Mouse (Mus musculus): ENCODE results near the gene Notum.
"Not testable (repeated sequence)": the region's sequence is repeated elsewhere in the genome, so short reads cannot be mapped to it uniquely, and the experiment has no call there.

Notum gene

DNA sequence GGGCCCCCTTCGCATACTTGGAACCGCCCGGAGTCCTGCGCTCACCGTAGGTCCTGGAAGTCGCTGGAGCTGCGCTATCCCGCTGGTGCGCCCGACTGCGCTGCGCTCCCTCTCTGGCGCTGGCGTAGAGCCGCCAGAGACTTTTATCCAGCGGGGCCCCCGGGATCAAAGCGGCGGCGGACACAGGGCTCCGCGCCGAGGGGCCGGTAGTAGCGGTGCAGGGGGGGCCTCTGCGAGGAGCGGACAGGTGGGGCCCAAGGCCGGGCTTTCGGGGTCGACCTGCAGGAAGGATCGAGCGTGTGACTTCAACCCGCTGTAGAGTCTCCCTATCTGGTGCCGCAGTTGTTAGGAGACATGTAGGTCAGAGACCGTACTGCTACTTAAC lies at the start of gene Notum:
Notum (minus strand) TSS at position 100 of the 385 bp plus-strand sequence.
- DNase-seq, result no peak

DNA sequence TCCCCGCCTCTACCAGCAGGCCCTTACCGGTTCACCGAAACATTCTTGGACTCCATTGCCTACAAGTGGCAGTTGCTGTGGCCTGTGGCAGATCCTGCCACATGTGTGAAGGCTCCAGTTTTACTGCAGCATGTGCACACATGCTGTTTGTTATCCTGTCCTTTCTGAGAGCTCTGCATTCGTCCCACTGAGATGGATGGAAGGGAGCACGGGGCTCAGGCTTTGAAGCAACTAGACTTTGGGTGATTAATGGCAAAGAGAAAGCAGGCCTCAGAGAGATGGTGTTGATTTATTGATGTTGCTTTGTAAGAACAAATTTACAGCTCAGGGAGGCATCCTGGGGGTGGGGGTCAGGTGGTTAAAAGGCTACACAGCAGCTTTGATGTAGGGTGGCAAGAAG lies 49.7 kb upstream of the Notum start:
- no peak for DNase-seq

DNA sequence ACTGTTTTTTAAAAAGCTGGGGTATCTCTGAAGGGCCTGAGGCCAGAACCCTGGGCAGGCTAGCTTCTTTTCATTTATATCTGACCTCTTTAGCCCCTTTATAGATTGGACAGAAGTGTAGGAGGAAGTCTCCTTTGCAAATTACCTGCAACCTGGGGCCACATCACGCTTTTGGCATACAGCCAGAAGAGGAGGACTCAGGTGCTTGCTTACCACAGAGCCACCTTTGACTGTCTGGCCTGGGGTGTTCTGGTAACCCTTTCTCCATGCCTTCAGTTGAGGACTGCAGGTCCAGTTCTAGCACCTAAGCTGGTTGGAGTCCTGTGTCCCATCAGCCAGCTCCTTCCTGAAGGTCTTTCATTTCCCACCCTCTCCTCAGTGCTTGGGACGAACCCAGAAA lies 48.6 kb upstream of the Notum start:
- no peak for DNase-seq

DNA sequence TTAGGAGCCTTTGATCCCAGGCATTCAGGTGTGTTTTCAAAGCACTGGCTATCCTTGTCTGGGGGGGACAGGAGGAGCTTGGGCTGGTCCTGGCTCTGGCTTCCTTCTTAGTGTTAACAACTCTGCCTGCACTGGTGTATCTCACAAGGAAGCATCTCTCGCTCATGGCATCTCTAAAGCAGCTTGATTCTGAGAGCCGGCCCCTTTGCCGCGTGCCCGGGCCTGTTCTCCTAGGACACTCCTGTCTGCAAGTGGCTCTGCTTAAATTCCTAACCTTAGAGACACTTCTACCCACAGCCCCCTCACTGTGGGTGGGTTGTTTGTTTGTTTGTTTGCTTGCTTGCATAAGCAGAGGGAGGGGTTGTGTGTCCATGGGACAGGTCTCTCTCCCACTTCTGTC lies 47.0 kb upstream of the Notum start:
- no peak for DNase-seq

DNA sequence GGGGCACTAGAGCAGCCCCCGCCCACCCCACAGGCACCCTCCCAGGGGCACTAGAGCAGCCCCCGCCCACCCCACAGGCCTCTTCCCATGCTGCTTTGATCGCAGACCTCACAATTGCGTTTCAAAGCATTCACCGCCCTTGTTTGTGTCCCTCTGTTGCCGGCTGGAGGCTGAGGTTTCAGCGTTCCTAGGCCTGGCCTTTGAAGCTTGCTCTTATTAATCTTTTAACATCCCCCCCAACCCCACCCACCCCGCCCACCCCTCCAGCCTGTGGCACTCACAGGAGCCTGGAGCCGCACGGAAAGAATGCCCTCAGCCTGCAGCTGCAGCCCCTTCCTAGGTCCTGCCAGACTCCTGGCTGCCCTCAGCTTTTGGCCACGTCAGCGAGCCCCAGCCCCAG lies 46.2 kb upstream of the Notum start:
- no peak for DNase-seq

DNA sequence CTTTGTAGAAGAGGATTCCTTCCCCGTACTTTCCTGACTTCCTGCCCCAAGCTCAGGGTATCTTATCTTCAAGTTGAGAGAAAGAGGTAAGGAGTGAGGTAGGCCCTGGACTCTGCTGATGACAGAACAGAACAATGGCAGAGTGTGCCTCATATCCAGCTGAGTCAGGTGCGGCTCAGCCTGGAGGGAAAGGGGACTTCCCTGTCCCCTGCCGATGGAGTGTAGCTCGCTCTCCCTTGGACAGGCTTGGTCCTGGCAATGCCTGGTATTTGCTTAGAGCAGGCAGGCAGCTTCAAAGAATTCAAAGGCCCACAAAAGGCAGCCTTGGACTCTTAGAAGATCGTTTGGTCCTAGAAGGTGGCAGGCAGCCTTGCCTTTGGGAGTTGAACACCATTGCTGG lies 45.1 kb upstream of the Notum start:
- no peak for DNase-seq

DNA sequence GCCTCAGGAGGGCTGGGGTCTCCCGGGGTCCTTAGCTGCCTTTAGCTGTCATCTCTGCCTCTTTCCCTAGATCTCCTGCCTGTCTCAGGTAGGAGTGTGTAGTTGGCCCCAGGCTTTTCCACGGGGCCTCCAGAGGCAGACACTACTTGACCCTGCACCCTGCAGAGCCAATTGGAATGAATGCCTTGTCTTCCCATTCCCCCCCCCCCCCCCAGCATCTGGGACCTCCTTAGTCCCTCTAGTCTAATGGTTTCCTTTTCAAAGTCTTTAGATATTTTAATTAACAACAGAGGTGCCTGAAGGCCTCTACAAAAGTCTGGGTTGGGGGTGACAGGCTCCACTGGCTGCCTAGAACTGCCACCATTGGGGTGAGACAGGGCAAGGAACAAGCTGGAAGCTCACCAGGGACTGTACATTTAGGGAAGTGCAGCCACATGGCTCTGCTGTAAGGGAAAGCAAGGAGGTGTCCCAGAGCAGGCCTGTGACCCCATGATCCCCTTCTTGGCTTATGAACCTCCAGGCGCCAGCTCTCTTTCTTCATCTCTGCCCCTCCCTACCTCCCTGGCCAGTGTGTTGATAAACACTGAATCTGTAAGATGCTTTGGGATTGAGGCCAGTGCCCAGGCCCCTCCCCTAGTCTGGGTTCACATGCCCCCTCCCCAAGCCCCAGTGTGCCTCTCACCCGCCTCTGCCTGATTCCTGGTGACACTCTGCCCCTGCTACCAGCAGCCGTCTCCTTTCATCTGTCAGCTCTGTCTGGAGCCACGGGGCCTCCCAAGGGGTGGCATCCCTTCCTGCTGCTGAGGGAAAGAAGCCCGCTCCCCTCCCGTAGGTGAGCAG lies 43.7 kb upstream of the Notum start:
- DNase-seq, result no peak

DNA sequence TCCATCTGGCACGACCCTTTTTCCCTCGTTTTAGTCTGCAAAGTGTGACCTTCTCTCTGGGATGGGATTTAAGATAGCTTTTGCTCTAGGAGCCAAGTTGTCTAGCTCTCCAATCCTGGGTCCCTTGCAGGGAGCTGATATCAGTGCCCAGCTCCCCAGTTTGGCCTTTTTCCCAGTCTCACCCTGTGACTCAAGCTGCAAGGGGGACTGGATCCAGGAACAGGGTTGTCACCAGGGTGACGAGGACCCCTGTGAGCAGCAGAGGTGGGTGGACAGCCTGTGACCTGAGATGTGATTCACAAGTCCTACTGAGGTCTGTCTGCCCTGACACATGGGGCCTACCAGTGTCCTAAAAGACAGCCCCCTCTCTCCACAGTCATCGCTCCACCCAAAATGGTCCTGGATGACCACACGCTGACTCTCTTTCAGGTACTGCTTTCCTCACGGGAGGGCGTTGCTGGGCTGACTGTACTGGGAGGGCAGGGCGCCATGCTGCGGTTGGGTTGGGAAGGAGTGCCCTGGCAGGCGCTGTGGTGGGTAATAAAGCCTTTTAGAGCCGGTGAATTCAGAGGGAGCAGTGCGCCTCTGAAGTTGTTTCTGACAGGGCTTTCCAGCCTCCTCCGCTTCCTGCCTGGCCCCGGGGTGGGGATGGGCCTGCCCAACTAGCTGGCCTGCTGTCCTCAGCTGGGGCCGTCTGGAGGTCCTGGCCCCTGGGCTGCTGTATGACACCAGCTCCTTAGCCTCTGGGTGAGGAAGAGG lies 42.9 kb upstream of the Notum start:
- no peak for DNase-seq

DNA sequence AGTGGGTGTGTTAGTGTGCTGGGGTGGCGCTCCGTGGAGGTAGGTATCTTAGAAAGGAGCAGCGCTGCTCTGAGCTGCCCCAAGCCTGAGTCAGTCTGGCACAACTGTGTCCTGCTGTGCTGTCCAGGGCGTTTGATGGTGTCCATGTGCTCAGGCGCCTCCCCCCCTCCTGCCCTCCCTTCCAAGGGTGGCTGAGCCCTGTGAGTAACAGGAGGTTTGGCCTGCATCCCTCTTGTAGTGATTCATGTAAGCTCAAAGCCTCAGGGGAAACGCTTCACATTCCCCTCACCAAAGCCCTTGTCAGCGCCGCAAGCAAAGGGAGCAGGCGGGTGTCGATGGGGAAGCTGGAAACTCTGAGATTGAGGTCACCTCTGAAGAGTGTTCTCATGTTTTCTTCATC lies 36.8 kb upstream of the Notum start:
- DNase-seq, result no peak

DNA sequence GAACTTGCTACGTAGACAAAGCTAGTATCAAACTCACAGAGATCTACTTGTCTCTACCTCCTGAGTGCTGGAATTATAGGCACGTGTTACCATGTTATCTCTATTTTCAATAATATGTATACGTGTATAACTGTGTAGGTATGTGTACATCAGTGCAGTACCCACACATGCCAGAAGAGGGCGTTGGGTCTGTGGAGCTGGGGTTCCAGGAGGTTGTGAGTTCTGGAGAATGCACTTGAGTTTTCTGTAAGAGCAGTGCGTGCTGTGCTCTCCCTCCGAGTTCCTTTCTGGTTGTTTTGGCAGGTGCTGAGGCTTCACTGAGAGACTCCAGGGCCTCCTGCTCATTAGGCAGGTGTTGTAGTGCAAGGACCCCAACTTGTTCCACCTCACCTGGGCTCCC lies 35.6 kb upstream of the Notum start:
- DNase-seq, result no peak

DNA sequence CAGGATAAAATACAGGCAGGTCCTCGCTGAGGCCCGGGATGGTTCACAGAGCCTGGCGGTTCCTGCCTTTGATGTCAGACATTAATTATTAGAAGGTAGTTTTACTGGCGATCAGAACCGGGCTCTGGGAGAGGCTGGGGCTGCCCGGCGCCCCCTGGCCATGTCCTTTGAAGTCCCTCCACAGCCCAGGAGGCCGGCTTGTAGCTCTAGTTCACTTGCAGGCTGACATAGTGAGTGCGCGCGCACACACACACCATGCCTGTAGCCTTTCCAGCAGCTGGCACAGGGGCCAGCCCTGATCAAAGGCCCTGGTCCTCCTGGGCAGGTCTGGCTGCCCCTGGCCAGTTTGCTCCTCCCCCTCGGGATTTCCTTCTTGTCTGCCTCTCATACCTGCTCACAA lies 34.7 kb upstream of the Notum start:
- DNase-seq, result no peak

DNA sequence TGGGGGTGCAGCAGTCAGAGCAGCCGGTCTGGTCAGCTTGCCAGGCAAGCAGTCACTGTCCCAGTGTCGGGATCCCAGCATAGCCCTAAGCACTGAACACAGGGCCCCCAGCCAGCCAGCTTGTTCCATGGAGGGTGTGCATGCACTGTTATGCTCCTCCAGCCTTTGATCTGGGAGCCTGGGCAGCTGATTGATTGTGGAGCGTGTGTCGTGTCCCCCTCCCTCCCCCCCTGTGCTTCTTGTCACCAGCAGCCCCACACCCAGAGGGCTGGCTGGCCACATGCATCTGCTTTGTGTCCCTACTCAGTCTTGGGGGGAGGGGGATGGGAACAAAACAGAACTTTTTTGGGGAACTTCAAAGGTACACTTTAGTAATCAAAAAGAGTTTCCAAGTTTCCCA lies 34.2 kb upstream of the Notum start:
- DNase-seq, result no peak

DNA sequence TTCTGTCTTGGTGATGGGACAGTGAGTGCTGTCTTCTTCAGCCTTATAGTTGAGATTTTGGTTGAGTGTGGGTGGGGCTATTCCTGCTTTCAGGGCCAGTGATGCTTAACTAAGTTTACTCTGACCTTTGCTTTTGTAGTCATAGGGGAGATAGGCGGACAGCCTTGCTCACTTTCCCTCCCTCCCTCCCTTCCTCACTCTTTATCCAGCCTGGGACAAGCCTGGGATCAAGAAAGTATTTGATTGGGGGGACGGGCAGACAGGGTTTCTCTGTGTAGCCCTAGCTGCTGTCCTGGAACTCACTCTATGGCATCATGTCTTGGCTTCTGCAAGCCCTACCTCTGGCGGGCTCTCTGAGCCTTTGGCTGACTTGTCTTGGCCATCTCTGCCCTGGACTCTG lies 32.5 kb upstream of the Notum start:
- DNase-seq, result no peak

DNA sequence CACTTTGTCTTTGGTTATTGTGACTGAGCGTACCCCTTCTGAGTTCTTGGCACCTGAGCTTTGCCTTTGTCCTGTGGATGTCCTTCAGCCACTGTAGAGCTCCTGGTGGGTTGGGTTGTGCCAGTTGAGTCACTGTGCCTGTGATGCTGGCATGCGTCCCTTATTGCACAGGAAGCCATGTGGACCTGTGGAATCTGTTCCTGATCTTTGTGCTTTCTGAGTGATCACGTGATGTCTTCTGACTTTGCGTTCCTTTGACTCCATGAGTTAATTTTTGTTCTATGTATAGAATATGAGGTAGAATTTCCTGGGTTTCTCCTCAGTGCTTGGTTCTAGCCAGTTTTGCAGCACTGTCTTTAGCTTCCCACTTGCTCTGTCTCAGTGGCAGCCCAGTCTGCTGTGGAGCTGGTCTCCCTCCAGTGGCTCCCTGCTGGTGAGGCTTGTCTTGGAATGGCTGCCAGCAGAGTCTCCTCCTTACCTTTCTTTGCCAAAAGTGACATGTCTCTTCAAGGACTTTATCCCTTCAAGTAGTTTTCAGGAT lies 31.6 kb upstream of the Notum start:
- DNase-seq, result no peak

DNA sequence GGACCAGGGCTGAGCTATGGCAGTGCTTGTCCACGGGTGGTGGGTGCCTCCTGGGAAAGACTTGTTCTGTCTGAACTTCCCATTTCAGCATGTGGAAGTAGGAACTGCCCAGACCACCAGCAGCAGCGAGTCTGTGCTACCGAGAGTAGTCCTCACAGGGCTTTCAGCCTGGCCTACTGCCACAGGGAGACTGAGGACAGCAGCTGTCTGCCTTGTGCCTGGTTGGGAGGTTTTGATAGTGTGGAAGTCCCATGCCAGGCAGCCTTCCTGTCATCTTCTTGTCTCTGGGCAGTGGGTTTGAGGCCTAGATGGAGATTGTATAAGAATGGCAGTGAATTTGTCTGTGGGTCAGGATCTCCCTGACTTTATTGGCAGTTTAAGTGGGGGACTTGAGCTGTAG lies 28.4 kb upstream of the Notum start:
- DNase-seq, result no peak

DNA sequence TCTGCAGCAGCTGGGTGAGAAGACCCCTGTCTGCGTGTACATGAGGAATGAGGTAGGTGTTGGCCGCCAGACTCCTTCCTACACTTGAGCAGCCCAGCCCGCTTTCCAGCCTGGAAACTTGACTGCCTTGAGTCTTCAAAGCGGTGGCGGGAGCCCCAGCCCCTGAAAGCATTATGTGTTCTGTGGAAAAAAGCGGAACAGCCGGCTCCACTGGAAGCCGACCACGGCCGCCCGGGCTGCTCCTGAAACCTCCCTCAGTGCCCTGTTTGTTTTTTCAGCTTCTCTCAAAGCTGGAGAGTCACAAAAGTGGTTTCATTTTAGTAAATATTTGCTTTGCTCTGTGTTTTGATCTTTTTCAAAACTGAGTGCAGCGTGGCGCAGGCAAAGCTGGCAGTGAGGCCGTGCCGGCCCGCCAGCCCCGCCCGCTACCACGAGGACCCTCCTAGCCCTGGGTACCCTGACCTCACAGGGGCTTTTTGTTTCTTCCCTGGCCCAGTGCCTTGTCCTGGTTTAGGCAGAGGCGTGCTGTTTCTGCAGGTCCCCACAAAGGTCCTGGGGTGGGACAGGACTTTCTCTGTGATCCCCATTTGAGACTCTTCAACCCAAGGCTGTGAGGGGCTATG lies 25.8 kb upstream of the Notum start:
- DNase-seq, result no peak

DNA sequence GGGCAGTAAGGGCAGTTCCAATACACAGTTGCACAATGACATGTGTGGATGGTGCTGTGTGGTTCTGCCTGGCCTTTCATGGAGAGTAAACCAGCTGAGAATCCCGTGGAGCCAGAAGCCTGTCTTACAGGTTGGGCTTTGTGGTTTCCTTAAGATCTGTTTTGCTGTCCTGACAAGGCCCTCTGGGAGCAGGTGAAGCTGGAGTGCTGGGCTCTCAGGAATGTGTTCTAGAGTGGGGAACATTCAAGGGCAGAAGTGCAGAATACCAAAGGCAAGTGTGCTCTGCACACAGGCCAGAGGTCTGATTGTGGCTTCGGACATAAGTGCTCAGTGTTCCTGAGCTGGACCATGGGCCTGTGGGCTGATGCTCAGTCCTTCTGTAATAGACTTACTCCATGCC lies 23.7 kb upstream of the Notum start:
- DNase-seq, result no peak

DNA sequence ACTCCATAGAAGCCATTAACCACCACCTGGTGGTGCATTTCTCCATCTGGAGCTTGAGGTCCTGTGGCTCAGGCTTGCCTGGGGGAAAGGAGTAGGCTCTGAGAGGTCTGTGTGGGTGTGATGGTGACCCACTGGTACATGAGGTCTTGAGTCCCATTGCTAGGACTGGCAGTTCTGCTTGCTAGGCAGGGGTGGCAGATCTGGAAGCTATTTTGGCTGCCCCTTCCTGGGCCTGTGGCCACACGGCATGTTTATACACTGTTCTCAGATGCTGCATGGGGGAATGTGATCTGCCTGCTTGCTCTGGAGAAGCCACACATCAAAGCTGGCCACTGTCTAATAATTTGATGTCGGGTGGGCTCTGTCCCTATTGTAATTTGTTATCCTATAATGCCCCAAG lies 23.1 kb upstream of the Notum start:
- no peak for DNase-seq

DNA sequence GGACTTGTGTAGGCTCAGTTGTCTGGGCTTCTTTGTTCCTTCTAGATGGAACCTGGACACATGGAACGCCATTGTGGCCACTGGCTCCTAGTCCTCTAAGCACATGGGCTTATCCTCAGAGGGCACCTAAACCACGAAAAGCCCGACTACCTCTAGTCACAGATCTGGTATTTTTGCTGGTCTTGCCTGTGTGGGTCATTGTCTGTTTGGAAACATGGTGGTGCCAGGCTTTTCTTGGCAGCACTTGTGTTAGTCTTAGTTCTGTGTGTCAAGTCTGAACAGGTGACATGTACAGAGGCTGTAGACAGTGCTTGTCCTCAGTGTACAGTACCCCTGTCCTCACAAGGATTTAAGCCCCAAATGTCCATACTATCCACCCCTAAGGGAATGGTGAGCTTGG lies 22.6 kb upstream of the Notum start:
- DNase-seq, result no peak

DNA sequence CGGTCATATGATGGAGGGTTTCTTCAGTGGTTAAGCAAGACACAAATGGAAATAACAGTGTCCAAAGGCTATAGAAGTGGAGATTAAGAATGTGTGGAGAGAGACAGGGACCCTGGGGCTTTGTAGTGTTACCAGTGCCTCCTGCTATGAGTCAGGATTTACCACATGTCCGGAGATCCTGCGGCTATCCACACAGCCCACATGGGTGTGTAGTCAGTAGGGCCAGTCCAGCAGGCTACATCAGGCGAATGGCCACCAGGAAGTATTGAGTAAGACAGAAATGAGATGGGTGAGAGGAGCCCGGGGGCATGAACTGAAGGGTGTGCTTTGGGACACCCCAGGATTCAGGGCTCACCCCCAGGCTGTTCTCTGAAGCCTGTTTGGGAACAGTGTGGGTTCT lies 21.7 kb upstream of the Notum start:
- DNase-seq, result no peak

DNA sequence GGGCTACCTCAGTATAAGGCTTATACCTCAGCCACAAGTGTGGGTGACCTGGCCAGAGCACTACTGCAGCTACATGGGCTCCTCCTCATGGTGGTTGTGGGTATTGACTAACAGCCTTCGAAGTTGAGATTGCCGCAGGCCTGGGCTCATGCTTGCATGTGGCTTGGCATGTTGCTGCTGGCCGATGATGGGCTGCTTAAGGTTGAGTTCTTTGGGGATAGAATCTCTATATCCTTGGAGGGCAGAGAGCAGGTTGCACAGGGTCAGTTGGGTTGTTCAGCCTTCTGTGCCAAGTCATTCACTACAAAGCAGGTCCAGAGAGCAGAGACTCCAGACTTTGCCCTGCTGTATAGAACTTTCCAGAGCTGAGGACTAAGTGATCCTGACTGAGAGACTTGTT lies 18.9 kb upstream of the Notum start:
- DNase-seq, result peak; percentile 17

DNA sequence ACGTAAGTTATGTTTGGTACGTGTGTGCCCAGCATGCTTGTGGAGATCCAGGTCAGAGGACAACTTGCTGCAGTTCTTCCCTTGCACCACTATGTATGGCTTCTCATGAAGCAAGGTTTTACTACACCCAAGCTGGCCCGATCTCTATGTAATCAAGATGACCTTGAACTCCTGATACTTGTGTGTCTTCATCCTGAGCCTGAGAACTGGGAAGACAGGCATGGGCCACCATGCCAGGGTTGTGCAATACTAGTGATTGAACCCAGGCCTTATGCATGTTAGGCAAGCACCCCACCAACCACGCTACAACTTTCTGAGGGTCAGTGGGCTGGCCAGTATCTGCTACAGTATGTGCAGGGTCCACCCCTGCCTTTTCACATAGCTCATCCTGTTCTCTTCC lies 16.0 kb upstream of the Notum start:
- DNase-seq, result no peak

DNA sequence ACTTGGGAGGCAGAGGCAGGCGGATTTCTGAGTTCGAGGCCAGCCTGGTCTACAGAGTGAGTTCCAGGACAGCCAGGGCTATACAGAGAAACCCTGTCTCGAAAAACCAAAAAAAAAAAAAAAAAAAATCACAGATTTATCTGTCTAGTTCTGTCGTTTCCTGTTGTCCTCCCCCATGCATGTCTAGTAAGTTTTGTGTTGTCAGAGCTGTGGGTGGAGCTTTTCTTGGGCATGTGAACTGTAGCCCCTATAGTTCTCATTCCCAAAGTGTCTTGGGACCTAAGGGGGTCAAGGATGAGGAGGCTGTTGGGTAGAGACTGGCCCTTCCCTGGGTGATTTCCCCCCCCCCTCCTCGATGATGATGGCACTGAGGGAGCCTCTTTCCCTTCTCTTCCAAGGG lies 14.9 kb upstream of the Notum start:
- not testable (repeated sequence) for DNase-seq

DNA sequence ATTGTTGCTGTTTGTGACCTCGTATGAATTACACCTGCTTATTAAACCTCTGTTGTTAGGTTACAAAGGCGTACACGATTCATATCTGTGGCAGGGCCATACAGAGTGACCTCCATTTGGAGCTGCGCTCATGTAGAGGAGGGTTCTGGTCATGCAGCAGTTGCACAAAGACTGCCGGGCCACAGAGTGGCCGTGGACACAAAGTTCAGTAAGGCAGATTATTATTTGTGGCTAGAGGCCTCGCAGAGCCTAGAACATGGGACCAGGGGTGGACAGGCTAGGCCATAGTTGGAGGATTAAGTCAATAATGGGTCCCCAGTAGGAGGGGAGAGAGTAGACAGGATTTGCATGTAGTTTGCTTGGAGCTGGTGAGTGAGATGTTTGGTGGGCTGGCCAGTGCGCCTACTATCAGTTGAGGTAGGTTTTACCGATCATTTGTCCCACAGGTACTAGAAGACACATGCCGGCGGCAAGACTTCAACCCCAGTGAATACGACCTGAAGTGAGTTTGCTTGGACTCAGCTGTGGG lies 12.7 kb upstream of the Notum start:
- no peak for DNase-seq
